Mouse (Mus musculus) neural tube, embryonic 10.5 days (tissue): ENCODE results near the gene Tgds.
"Not testable (repeated sequence)": the region's sequence is repeated elsewhere in the genome, so short reads cannot be mapped to it uniquely, and the experiment has no call there.

Experiments
- DNase-seq: peaks from one replicate; pipeline ENCODE4 v3.0.0-alpha.2; 2017; ENCODE audit warnings: low spot score; ENCODE audit errors: extremely low spot score

Tgds gene

GRCm38 (mm10) chr14:118131931-118132641 is 469 bp downstream of the Tgds start:
- no peak for DNase-seq

- DNase-seq: no peak
These were observed 1.1 kb downstream of the Tgds start for GRCm38 (mm10) chr14:118131472-118131871.

GRCm38 (mm10) chr14:118126301-118126700 is 6.3 kb downstream of the Tgds start:
- no peak for DNase-seq

GRCm38 (mm10) chr14:118124771-118125170 is 7.8 kb downstream of the Tgds start:
- no peak for DNase-seq

GRCm38 (mm10) chr14:118124129-118124528 is 8.4 kb downstream of the Tgds start:
- DNase-seq: no peak

GRCm38 (mm10) chr14:118113116-118113515 is 19.4 kb downstream of the Tgds start:
- DNase-seq: no peak

- DNase-seq: not testable (repeated sequence)
These were observed 25.1 kb downstream of the Tgds start for GRCm38 (mm10) chr14:118107479-118107878.

GRCm38 (mm10) chr14:118101227-118101990 is 31.1 kb downstream of the Tgds start:
- no peak for DNase-seq

- DNase-seq: no peak
These were observed 34.3 kb downstream of the Tgds start for GRCm38 (mm10) chr14:118098265-118098664.

- DNase-seq: no peak
These were observed 42.7 kb downstream of the Tgds start for GRCm38 (mm10) chr14:118089806-118090392.

- DNase-seq: peak; percentile 92
These were observed 43.2 kb downstream of the Tgds start for GRCm38 (mm10) chr14:118089215-118089805.

- no peak for DNase-seq
These were observed 43.9 kb downstream of the Tgds start for GRCm38 (mm10) chr14:118088437-118089207.

GRCm38 (mm10) chr14:118086271-118087035 is 46.1 kb downstream of the Tgds start:
- no peak for DNase-seq

GRCm38 (mm10) chr14:118083851-118084250 is 48.7 kb downstream of the Tgds start:
- DNase-seq: no peak

GRCm38 (mm10) chr14:118080606-118081005 is 51.9 kb downstream of the Tgds start:
- DNase-seq: no peak

GRCm38 (mm10) chr14:118070100-118070499 is 62.5 kb downstream of the Tgds start:
- no peak for DNase-seq

- no peak for DNase-seq
These were observed 63.0 kb downstream of the Tgds start for GRCm38 (mm10) chr14:118069439-118070079.
